9 mouse cellular contexts compared by ENCODE assay signal in the genomic region with DNA sequence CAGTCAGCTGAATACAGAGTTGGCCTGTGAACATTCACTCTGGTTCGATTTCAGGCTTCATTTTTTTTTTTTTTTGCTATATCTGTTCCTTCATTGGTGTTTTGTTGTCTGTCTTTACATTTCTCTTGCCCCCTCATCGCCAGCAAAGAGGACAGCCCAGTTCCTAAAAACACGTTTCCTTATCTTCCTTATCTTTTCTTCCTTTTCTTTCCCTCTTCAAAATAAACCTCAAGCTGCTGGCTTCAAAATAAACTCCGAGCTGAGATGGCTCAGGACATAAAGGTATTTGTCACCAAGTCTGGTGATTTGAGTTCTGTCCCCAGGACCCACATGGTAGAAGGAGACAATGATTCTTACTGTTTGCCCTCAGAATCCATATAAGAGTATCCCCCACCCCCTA. TPM values are rescaled to one million over a fixed set of nuclear protein-coding genes. Genes with fewer than 3 reads are reported as not detected.
DNase-seq lines count a peak whose midpoint lies in the region; ATAC-seq and TF ChIP-seq lines count a peak whose summit lies in the region.
"Had no signal": no experiment of that assay in that cellular context is flagged by ENCODE, and none has a peak within 500 bp of the region (broad histone marks: within the 10 kb centered on the region; RNA-seq: fewer than 3 reads in every experiment).

No protein-coding gene starts in this region.

- H3K9ac ChIP-seq in hindbrain, embryonic 14.5 days: peak overlapping the region; percentile 72
- peak overlapping the region; percentile 75 for H3K9ac ChIP-seq in midbrain, embryonic 14.5 days (replicated peaks; ENCODE audit: low read length)

- H3K36me3 ChIP-seq in kidney, adult 2 months (ENCODE audit: control insufficient read depth, insufficient read depth, low read length): no peaks in the 10 kb centered on the region; the same call in 1 of the 2 replicates
- peaks cover 39% of the 10 kb centered on the region for H3K36me3 ChIP-seq in hindbrain, embryonic 14.5 days (replicated peaks; ENCODE audit: control insufficient read depth, insufficient read depth)
- peaks cover 42% of the 10 kb centered on the region for H3K36me3 ChIP-seq in midbrain, embryonic 14.5 days (ENCODE audit: control insufficient read depth, insufficient read depth, low read length)

- no peaks in the 10 kb centered on the region for H3K9me3 ChIP-seq in hindbrain, embryonic 14.5 days (ENCODE audit: control insufficient read depth, low read length)
- no peaks in the 10 kb centered on the region for H3K9me3 ChIP-seq in midbrain, embryonic 14.5 days (ENCODE audit: control insufficient read depth, low read length)

- H3K4me1 ChIP-seq in kidney, adult 2 months (ENCODE audit: control insufficient read depth, insufficient read depth, low read length): peaks cover 5% of the 10 kb centered on the region; the same call in 1 of the 2 replicates
- H3K4me1 ChIP-seq in bone marrow macrophage, adult 2 months (ENCODE audit: control insufficient read depth, insufficient read depth, low read length): peaks cover 19% of the 10 kb centered on the region
- H3K4me1 ChIP-seq in hindbrain, embryonic 14.5 days (replicated peaks; ENCODE audit: control insufficient read depth, insufficient read depth, low read length): peaks cover 9% of the 10 kb centered on the region
- peaks cover 9% of the 10 kb centered on the region for H3K4me1 ChIP-seq in midbrain, embryonic 14.5 days (ENCODE audit: control insufficient read depth, insufficient read depth, low read length)

- peak overlapping the region; percentile 18; the same call in 1 of the 2 replicates for H3K27ac ChIP-seq in kidney, adult 2 months (ENCODE audit: insufficient read depth, low read depth, low read length)
- H3K27ac ChIP-seq in bone marrow macrophage, adult 2 months (ENCODE audit: insufficient read depth, low read depth, low read length): peak overlapping the region; percentile 58
- H3K27ac ChIP-seq in hindbrain, embryonic 14.5 days: no peak overlapping the region; the same call in 1 of the 2 replicates
- peak overlapping the region; percentile 85 for H3K27ac ChIP-seq in midbrain, embryonic 14.5 days (replicated peaks; ENCODE audit: low read depth, low read length)

- no peak for ATAC-seq in hindbrain, embryonic 14.5 days (ENCODE audit: low FRiP score)
- no peak for ATAC-seq in midbrain, embryonic 14.5 days (ENCODE audit: low FRiP score, low TSS enrichment)

- TF ChIP-seq POLR2A in kidney, adult 2 months (IDR thresholded peaks at IDR 0.05; ENCODE audit: low read depth, low read length): no peak
- no peak for TF ChIP-seq POLR2A in bone marrow macrophage, adult 2 months (IDR thresholded peaks at IDR 0.05; ENCODE audit: borderline replicate concordance, low read depth, low read length)

- TF ChIP-seq CTCF in kidney, adult 2 months (conservative IDR thresholded peaks at IDR 0.05; ENCODE audit: insufficient read depth, insufficient read length, low read depth, low read length): no peak
- TF ChIP-seq CTCF in bone marrow macrophage, adult 2 months (IDR thresholded peaks at IDR 0.05; ENCODE audit: low read depth, low read length): no peak

- H3K4me3 ChIP-seq in kidney, adult 2 months (ENCODE audit: insufficient read depth, low read depth, low read length): peak overlapping the region; percentile 81
- peak overlapping the region; percentile 92 for H3K4me3 ChIP-seq in bone marrow macrophage, adult 2 months (ENCODE audit: insufficient read depth, low read length)
- H3K4me3 ChIP-seq in hindbrain, embryonic 14.5 days (replicated peaks; ENCODE audit: low read length): peak overlapping the region; percentile 71
- peak overlapping the region; percentile 90 for H3K4me3 ChIP-seq in midbrain, embryonic 14.5 days (replicated peaks; ENCODE audit: low read depth, low read length)

- 17% methylated on average over 4 of the region's 4 CpGs for WGBS in kidney, adult 2 months
- 26% methylated on average over 4 of the region's 4 CpGs for WGBS in hindbrain, embryonic 14.5 days
- WGBS in midbrain, embryonic 14.5 days: 29% methylated on average over 4 of the region's 4 CpGs

- H3K27me3 ChIP-seq in kidney, adult 2 months (replicated peaks; ENCODE audit: control insufficient read depth, insufficient read depth, low read length): no peaks in the 10 kb centered on the region
- no peaks in the 10 kb centered on the region for H3K27me3 ChIP-seq in hindbrain, embryonic 14.5 days (ENCODE audit: control insufficient read depth, insufficient read depth, low read length)
- H3K27me3 ChIP-seq in midbrain, embryonic 14.5 days (ENCODE audit: control insufficient read depth, insufficient read depth, low read length): no peaks in the 10 kb centered on the region
- H3K27me3 ChIP-seq: Patski had no signal

- no peak for DNase-seq in kidney, adult 2 months
- no peak for DNase-seq in kidney, adult 9 months
- no peak for DNase-seq in hindbrain, embryonic 14.5 days (ENCODE audit: low spot score)
- DNase-seq in midbrain, embryonic 14.5 days: no peak
- DNase-seq in left cerebral cortex, adult 8-10 months (ENCODE audit: low spot score in 2 of 2): no peak
- DNase-seq in frontal cortex, postnatal 14 days (ENCODE audit: low spot score in 2 of 2): no peak
- DNase-seq in embryo, embryonic 11 days: no peak

- H3K4me2 ChIP-seq in hindbrain, embryonic 14.5 days (replicated peaks): peak overlapping the region; percentile 79
- H3K4me2 ChIP-seq in midbrain, embryonic 14.5 days (ENCODE audit: low read length): peak overlapping the region; percentile 74

RNA-seq across cellular contexts. Expression of a gene that starts 0.6 kb away (rescaled TPM):
- polyA plus RNA-seq in kidney, adult 2 months (2012; rRNA removed): 11.8 and 12.2 TPM in 2 replicates
- polyA plus RNA-seq in bone marrow macrophage, adult 2 months (2012; ENCODE audit: insufficient read depth, insufficient read length, missing spikeins): 23.7 and 29.1 TPM in 2 replicates
- 42.1 and 46.0 TPM in 2 replicates for polyA plus RNA-seq in hindbrain, embryonic 14.5 days (2014; fragmentation: Nextera tagmentation; extraction: Ambion mirVana)
- 44.1 and 51.2 TPM in 2 replicates for polyA plus RNA-seq in midbrain, embryonic 14.5 days (2014; fragmentation: Nextera tagmentation; extraction: Ambion mirVana)
- total RNA-seq in left cerebral cortex, adult 8-10 months (2022): 10 to 100 TPM; 25.3 to 33.8 (median 27.6) TPM

RNA-seq across cellular contexts. Expression of a gene that starts 9.1 kb away (rescaled TPM):
- 148 and 163 TPM in 2 replicates for polyA plus RNA-seq in kidney, adult 2 months (2012; rRNA removed)
- 50.9 and 73.8 TPM in 2 replicates for polyA plus RNA-seq in bone marrow macrophage, adult 2 months (2012; ENCODE audit: insufficient read depth, insufficient read length, missing spikeins)
- polyA plus RNA-seq in hindbrain, embryonic 14.5 days (2014; fragmentation: Nextera tagmentation; extraction: Ambion mirVana): 65.5 and 69.2 TPM in 2 replicates
- 66.1 and 77.3 TPM in 2 replicates for polyA plus RNA-seq in midbrain, embryonic 14.5 days (2014; fragmentation: Nextera tagmentation; extraction: Ambion mirVana)
- 10 to 100 TPM; 39.4 to 47.5 (median 44.3) TPM for total RNA-seq in left cerebral cortex, adult 8-10 months (2022)

RNA-seq across cellular contexts. Expression of a gene that starts 17.0 kb away (rescaled TPM):
- polyA plus RNA-seq in kidney, adult 2 months (2012; rRNA removed): 745 and 858 TPM in 2 replicates
- polyA plus RNA-seq in bone marrow macrophage, adult 2 months (2012; ENCODE audit: insufficient read depth, insufficient read length, missing spikeins): not detected in 2 replicates
- polyA plus RNA-seq in hindbrain, embryonic 14.5 days (2014; fragmentation: Nextera tagmentation; extraction: Ambion mirVana): 0.25 TPM in 2 replicates
- polyA plus RNA-seq in midbrain, embryonic 14.5 days (2014; fragmentation: Nextera tagmentation; extraction: Ambion mirVana): 0.28 TPM in 1 of 2 replicates, not detected in the other
- under 1 TPM in 2 of 4 experiments, not detected in 2; 0.33 to 0.82 TPM for total RNA-seq in left cerebral cortex, adult 8-10 months (2022)

RNA-seq across cellular contexts. Expression of a gene that starts 17.5 kb away (rescaled TPM):
- polyA plus RNA-seq in kidney, adult 2 months (2012; rRNA removed): 289 and 293 TPM in 2 replicates
- polyA plus RNA-seq in bone marrow macrophage, adult 2 months (2012; ENCODE audit: insufficient read depth, insufficient read length, missing spikeins): 93.3 and 116 TPM in 2 replicates
- 71.9 and 81.8 TPM in 2 replicates for polyA plus RNA-seq in hindbrain, embryonic 14.5 days (2014; fragmentation: Nextera tagmentation; extraction: Ambion mirVana)
- 53.2 and 64.0 TPM in 2 replicates for polyA plus RNA-seq in midbrain, embryonic 14.5 days (2014; fragmentation: Nextera tagmentation; extraction: Ambion mirVana)
- 10 to 100 TPM; 18.5 to 31.2 (median 25.2) TPM for total RNA-seq in left cerebral cortex, adult 8-10 months (2022)

RNA-seq across cellular contexts. Expression of a gene that starts 17.7 kb away (rescaled TPM):
- not detected in 2 replicates for polyA plus RNA-seq in kidney, adult 2 months (2012; rRNA removed)
- not detected in 2 replicates for polyA plus RNA-seq in bone marrow macrophage, adult 2 months (2012; ENCODE audit: insufficient read depth, insufficient read length, missing spikeins)
- not detected in 2 replicates for polyA plus RNA-seq in hindbrain, embryonic 14.5 days (2014; fragmentation: Nextera tagmentation; extraction: Ambion mirVana)
- polyA plus RNA-seq in midbrain, embryonic 14.5 days (2014; fragmentation: Nextera tagmentation; extraction: Ambion mirVana): not detected in 2 replicates
- total RNA-seq in left cerebral cortex, adult 8-10 months (2022): not detected
- polyA plus RNA-seq: Patski had no signal

Comparison
In these comparisons a context has a peak if more than half of its experiments do, and no peak if none do; other contexts are left out.
1. RNA of a gene that starts 17.0 kb away (polyA plus RNA-seq): 745 to 858 TPM in kidney, adult 2 months; 0.25 TPM in hindbrain, embryonic 14.5 days, 0.28 TPM in midbrain, embryonic 14.5 days and not detected in bone marrow macrophage, adult 2 months; every median in the first group is over 100 times any median in the second.
2. Peak in every context shown above with its lines, with median percentiles within 50 percentile points of each other: H3K4me3 ChIP-seq.